Mouse (Mus musculus) monocyte, adult 5-6 weeks (primary cell): ENCODE measurements around the gene Rnf7. TPM values are rescaled to one million over a fixed set of nuclear protein-coding genes. Genes with fewer than 3 reads are reported as not detected.

Source experiments
- ATAC-seq: fragments of 153-309, 156-312 bp; replicated peaks from 2 replicates; pipeline ENCODE4 v1.8.0; 2017; ENCODE audit warnings: mild to moderate bottlenecking; ENCODE audit not compliant: low TSS enrichment, insufficient number of reproducible peaks, severe bottlenecking, poor library complexity, low FRiP score
- total RNA-seq: library from RNA; stranded (forward); fragments of 200-1000, 200-491, 200-594 nt; gene quantifications from 3 replicates; pipeline ENCODE4 v1.2.3, GENCODE M21; 2017

The Rnf7 gene
- total RNA-seq, 1 experiment from 2014 or later: 62.7 TPM

DNA sequence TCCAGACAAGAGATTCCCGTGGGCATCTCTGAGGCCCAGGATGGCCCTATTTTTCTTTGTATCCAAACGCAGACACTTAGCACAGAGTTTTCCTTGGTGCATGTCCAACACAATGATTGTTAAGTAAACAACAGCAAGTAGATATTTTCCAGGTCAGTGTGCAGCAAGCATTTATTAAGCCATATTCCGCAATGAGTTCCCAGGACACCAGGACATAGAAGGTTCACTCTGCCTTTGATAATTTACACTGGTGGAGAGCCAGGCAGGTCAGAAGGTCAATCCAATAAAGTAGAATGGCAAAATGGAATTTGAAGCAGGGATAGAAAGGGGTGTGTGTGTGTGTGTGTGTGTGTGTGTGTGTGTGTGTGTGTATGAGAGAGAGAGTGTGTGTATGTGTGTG, 47.4 kb downstream of the Rnf7 start:
- ATAC-seq: no peak

DNA sequence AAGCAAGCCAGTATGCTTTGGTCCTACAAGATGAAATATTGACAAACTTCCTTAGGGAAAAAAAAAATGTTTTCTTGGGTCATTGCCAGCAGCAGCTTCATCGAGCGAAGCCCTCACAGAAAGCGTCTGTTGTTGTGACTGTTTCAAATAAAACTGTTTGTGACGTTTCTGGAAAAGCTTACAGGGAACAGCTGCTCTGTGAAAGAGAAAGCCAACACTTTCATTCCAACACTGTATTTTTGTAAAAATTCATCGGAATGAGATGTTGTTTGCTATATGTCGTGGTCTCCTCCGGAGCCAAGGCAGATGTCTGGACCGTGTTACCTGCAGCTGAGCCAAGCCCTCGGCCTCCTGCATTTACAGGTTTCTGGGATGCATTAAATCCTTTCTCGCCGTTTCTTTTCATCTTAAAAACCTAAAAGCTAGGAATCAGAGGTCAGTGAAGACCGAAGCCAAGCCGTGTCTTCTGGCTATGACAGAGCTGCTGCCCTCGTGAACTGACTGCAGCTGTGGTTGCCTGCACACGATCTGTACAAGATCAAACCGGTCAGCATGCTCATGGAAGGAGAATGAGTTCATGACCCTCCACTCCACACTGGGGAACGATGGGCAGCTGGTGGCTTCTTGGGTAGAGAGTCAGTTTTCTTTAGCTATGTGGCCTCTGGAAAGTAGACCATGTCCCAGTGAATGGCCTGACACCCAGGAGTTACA, 50.0 kb downstream of the Rnf7 start:
- no peak for ATAC-seq

GRCm38 (mm10) chr9:96424027-96424426, 54.4 kb downstream of the Rnf7 start:
- no peak for ATAC-seq

Other genes with a start within 250 kb of the Rnf7 start
- gene Atp1b3, start 114.2 kb downstream of the Rnf7 start, total RNA-seq: 298 to 398 TPM (median 324 TPM) in 3 replicates
- gene Gm28729, start 46.6 kb upstream of the Rnf7 start, total RNA-seq: not detected in 3 replicates
- gene Rasa2, start 152.9 kb upstream of the Rnf7 start, total RNA-seq: 33.0 to 39.1 TPM (median 38.8 TPM) in 3 replicates